ENCODE assay signal across 14 mouse cellular contexts in genomic region chr4:102622977-102623376, GRCm38 (mm10).
DNase-seq lines count a peak whose midpoint lies in the region; ATAC-seq and TF ChIP-seq lines count a peak whose summit lies in the region.
"Had no signal": no experiment of that assay in that cellular context is flagged by ENCODE, and none has a peak within 500 bp of the region (broad histone marks: within the 10 kb centered on the region; RNA-seq: fewer than 3 reads in every experiment).

No protein-coding gene starts in this region.

- no peaks in the 10 kb centered on the region for H3K36me3 ChIP-seq in forebrain, embryonic 14.5 days (ENCODE audit: control insufficient read depth, insufficient read depth, low read length)
- no peaks in the 10 kb centered on the region for H3K36me3 ChIP-seq in forebrain, embryonic 12.5 days (replicated peaks)
- no peaks in the 10 kb centered on the region for H3K36me3 ChIP-seq in neural tube, embryonic 14.5 days (ENCODE audit: control insufficient read depth, insufficient read depth, low read length)
- H3K36me3 ChIP-seq in neural tube, embryonic 15.5 days: no peaks in the 10 kb centered on the region
- no peaks in the 10 kb centered on the region for H3K36me3 ChIP-seq in stomach, postnatal 0 days (ENCODE audit: control insufficient read depth, insufficient read depth, low read length)
- H3K36me3 ChIP-seq: forebrain, embryonic 10.5 days; G1E; heart, embryonic 10.5 days; liver, embryonic 15.5 days had no signal

- no peak overlapping the region for H3K27ac ChIP-seq in forebrain, embryonic 14.5 days (ENCODE audit: low read depth, low read length)
- H3K27ac ChIP-seq in forebrain, embryonic 12.5 days: no peak overlapping the region
- no peak overlapping the region for H3K27ac ChIP-seq in neural tube, embryonic 14.5 days (ENCODE audit: low read depth, low read length)
- H3K27ac ChIP-seq in neural tube, embryonic 15.5 days (replicated peaks): no peak overlapping the region
- H3K27ac ChIP-seq in stomach, postnatal 0 days (replicated peaks): no peak overlapping the region
- H3K27ac ChIP-seq: forebrain, embryonic 10.5 days; heart, embryonic 10.5 days; liver, embryonic 15.5 days had no signal

- DNase-seq in forebrain, embryonic 14.5 days (ENCODE audit: low spot score): peak; percentile 6
- DNase-seq in kidney, adult 11 months: peak; percentile 17
- no peak for DNase-seq in kidney, adult 9 months
- DNase-seq in kidney, postnatal 14 days: peak; percentile 28
- DNase-seq in stomach, postnatal 0 days (ENCODE audit: low spot score): no peak
- DNase-seq: B cell, adult 2 months; thymus, postnatal 14 days had no signal

- WGBS in forebrain, embryonic 14.5 days: 46% methylated on average over 5 of the region's 5 CpGs
- WGBS in forebrain, embryonic 12.5 days: 71% methylated on average over 5 of the region's 5 CpGs
- 69% methylated on average over 5 of the region's 5 CpGs for WGBS in neural tube, embryonic 14.5 days
- 50% methylated on average over 5 of the region's 5 CpGs for WGBS in neural tube, embryonic 15.5 days
- WGBS in stomach, postnatal 0 days: 52% methylated on average over 5 of the region's 5 CpGs

- H3K27me3 ChIP-seq in forebrain, embryonic 14.5 days (replicated peaks; ENCODE audit: control insufficient read depth, insufficient read depth, low read length): no peaks in the 10 kb centered on the region
- H3K27me3 ChIP-seq in forebrain, embryonic 12.5 days: no peaks in the 10 kb centered on the region
- no peaks in the 10 kb centered on the region for H3K27me3 ChIP-seq in neural tube, embryonic 14.5 days (ENCODE audit: control insufficient read depth, insufficient read depth, low read length)
- no peaks in the 10 kb centered on the region for H3K27me3 ChIP-seq in neural tube, embryonic 15.5 days (replicated peaks)
- H3K27me3 ChIP-seq in stomach, postnatal 0 days (ENCODE audit: control insufficient read depth, insufficient read depth, low read length): no peaks in the 10 kb centered on the region
- H3K27me3 ChIP-seq: liver, embryonic 15.5 days had no signal

- no peak overlapping the region for H3K4me2 ChIP-seq in forebrain, embryonic 14.5 days (ENCODE audit: low read length)
- no peak overlapping the region for H3K4me2 ChIP-seq in forebrain, embryonic 12.5 days
- H3K4me2 ChIP-seq in neural tube, embryonic 14.5 days (ENCODE audit: low read depth, low read length): no peak overlapping the region
- no peak overlapping the region for H3K4me2 ChIP-seq in neural tube, embryonic 15.5 days
- H3K4me2 ChIP-seq in stomach, postnatal 0 days (replicated peaks; ENCODE audit: low read depth): no peak overlapping the region
- H3K4me2 ChIP-seq: liver, embryonic 15.5 days had no signal

- TF ChIP-seq EP300 in stomach, postnatal 0 days (optimal IDR thresholded peaks at IDR 0.05): no peak

- ATAC-seq in forebrain, embryonic 14.5 days: no peak
- no peak; the same call in 1 of the 2 replicates for ATAC-seq in forebrain, embryonic 12.5 days (ENCODE audit: low FRiP score)
- peak; percentile 24; the same call in 1 of the 2 replicates for ATAC-seq in neural tube, embryonic 14.5 days (ENCODE audit: low read depth)
- no peak; the same call in 1 of the 2 replicates for ATAC-seq in neural tube, embryonic 15.5 days (ENCODE audit: low FRiP score)
- ATAC-seq in stomach, postnatal 0 days (ENCODE audit: low FRiP score, low TSS enrichment): no peak

- no peaks in the 10 kb centered on the region; the same call in 1 of the 2 replicates for H3K4me1 ChIP-seq in forebrain, embryonic 14.5 days (ENCODE audit: control insufficient read depth, insufficient read depth, low read length)
- peaks cover 11% of the 10 kb centered on the region for H3K4me1 ChIP-seq in forebrain, embryonic 12.5 days
- H3K4me1 ChIP-seq in neural tube, embryonic 14.5 days (ENCODE audit: control insufficient read depth, insufficient read depth, low read length): no peaks in the 10 kb centered on the region
- peaks cover 5% of the 10 kb centered on the region; the same call in 1 of the 2 replicates for H3K4me1 ChIP-seq in neural tube, embryonic 15.5 days
- no peaks in the 10 kb centered on the region for H3K4me1 ChIP-seq in stomach, postnatal 0 days (replicated peaks; ENCODE audit: control insufficient read depth, insufficient read depth)
- H3K4me1 ChIP-seq: liver, embryonic 15.5 days had no signal

- TF ChIP-seq CTCF in stomach, postnatal 0 days (IDR thresholded peaks at IDR 0.05; ENCODE audit: low read depth): no peak

- H3K4me3 ChIP-seq in forebrain, embryonic 14.5 days (ENCODE audit: low read depth, low read length): no peak overlapping the region
- H3K4me3 ChIP-seq in forebrain, embryonic 12.5 days (replicated peaks): no peak overlapping the region
- no peak overlapping the region for H3K4me3 ChIP-seq in neural tube, embryonic 14.5 days (ENCODE audit: low read depth, low read length)
- H3K4me3 ChIP-seq in neural tube, embryonic 15.5 days (replicated peaks): no peak overlapping the region
- no peak overlapping the region for H3K4me3 ChIP-seq in stomach, postnatal 0 days (ENCODE audit: low read depth, low read length)
- H3K4me3 ChIP-seq: forebrain, embryonic 10.5 days; heart, embryonic 10.5 days; liver, embryonic 15.5 days had no signal

- no peak overlapping the region for H3K9ac ChIP-seq in forebrain, embryonic 14.5 days (ENCODE audit: low read length)
- H3K9ac ChIP-seq in forebrain, embryonic 12.5 days: no peak overlapping the region
- no peak overlapping the region for H3K9ac ChIP-seq in neural tube, embryonic 14.5 days (replicated peaks; ENCODE audit: low read depth, low read length)
- no peak overlapping the region for H3K9ac ChIP-seq in neural tube, embryonic 15.5 days (replicated peaks)
- no peak overlapping the region for H3K9ac ChIP-seq in stomach, postnatal 0 days (ENCODE audit: low read length)
- H3K9ac ChIP-seq: liver, embryonic 15.5 days had no signal

- H3K9me3 ChIP-seq in forebrain, embryonic 14.5 days (replicated peaks; ENCODE audit: control insufficient read depth, low read length): no peaks in the 10 kb centered on the region
- no peaks in the 10 kb centered on the region for H3K9me3 ChIP-seq in forebrain, embryonic 12.5 days
- no peaks in the 10 kb centered on the region for H3K9me3 ChIP-seq in neural tube, embryonic 14.5 days (ENCODE audit: control insufficient read depth, low read length)
- H3K9me3 ChIP-seq in neural tube, embryonic 15.5 days (replicated peaks): no peaks in the 10 kb centered on the region
- H3K9me3 ChIP-seq in stomach, postnatal 0 days (ENCODE audit: control insufficient read depth, low read length): no peaks in the 10 kb centered on the region
- H3K9me3 ChIP-seq: forebrain, embryonic 10.5 days; heart, embryonic 10.5 days; liver, embryonic 15.5 days had no signal

Comparison
In these comparisons a context has a peak if more than half of its experiments do, and no peak if none do; other contexts are left out.
1. DNase-seq: peak in forebrain, embryonic 14.5 days (single experiment), kidney, adult 11 months (single experiment) and kidney, postnatal 14 days (single experiment); none in kidney, adult 9 months (single experiment) and stomach, postnatal 0 days (single experiment).